Comparison of ENCODE assay signal across 9 mouse cellular contexts in the genomic region with DNA sequence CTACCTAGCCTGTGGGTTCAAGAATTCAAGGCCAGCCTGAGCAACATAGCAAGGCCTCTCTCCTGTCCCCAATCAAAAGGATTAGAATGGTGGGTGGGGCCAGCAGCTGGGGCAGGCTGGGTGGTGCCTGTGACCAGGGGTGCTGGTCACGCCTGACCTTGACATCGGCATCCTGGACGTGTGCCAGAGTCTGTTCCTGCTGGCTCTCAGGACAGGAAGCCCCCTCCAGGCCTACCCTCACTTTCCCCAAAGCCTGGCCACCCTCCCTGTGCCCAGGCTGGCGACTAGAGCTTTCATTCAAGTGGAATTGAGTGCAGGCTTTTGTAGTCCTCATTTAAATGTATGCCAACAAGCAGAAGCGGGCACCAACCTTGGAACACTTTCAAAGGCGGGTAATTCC.
DNase-seq lines count a peak whose midpoint lies in the region; ATAC-seq and TF ChIP-seq lines count a peak whose summit lies in the region.
"Had no signal": no experiment of that assay in that cellular context is flagged by ENCODE, and none has a peak within 500 bp of the region (broad histone marks: within the 10 kb centered on the region; RNA-seq: fewer than 3 reads in every experiment).

No protein-coding gene starts in this region.

- ATAC-seq in kidney, embryonic 15.5 days (replicated peaks; ENCODE audit: low FRiP score): no peak
- ATAC-seq in stomach, postnatal 0 days (ENCODE audit: low FRiP score, low TSS enrichment): no peak
- no peak for ATAC-seq in activated CD4-positive, CD25-positive, alpha-beta regulatory T cell, adult 4 months

- H3K9ac ChIP-seq in kidney, embryonic 15.5 days: no peak overlapping the region
- no peak overlapping the region for H3K9ac ChIP-seq in stomach, postnatal 0 days (ENCODE audit: low read length)

- peak; percentile 11 for DNase-seq in kidney, postnatal 14 days
- DNase-seq in adrenal gland, postnatal 14 days: peak; percentile 77
- DNase-seq in cerebellum, postnatal 25 days: peak; percentile 12 to 38
- peak; percentile 41 for DNase-seq in lung, postnatal 36 days
- DNase-seq in stomach, postnatal 0 days (ENCODE audit: low spot score): no peak
- no peak for DNase-seq in ovary, postnatal 36 days (ENCODE audit: low spot score)

- peaks cover 24% of the 10 kb centered on the region for H3K4me1 ChIP-seq in kidney, embryonic 15.5 days
- H3K4me1 ChIP-seq in stomach, postnatal 0 days (replicated peaks; ENCODE audit: control insufficient read depth, insufficient read depth): no peaks in the 10 kb centered on the region

- H3K36me3 ChIP-seq in kidney, embryonic 15.5 days: no peaks in the 10 kb centered on the region
- H3K36me3 ChIP-seq in stomach, postnatal 0 days (ENCODE audit: control insufficient read depth, insufficient read depth, low read length): no peaks in the 10 kb centered on the region

- peaks cover 39% of the 10 kb centered on the region for H3K27me3 ChIP-seq in kidney, embryonic 15.5 days
- no peaks in the 10 kb centered on the region for H3K27me3 ChIP-seq in stomach, postnatal 0 days (ENCODE audit: control insufficient read depth, insufficient read depth, low read length)

- TF ChIP-seq EP300 in stomach, postnatal 0 days (optimal IDR thresholded peaks at IDR 0.05): no peak

- no peak for TF ChIP-seq CTCF in stomach, postnatal 0 days (IDR thresholded peaks at IDR 0.05; ENCODE audit: low read depth)

- no peak overlapping the region for H3K4me3 ChIP-seq in kidney, embryonic 15.5 days (replicated peaks)
- no peak overlapping the region for H3K4me3 ChIP-seq in stomach, postnatal 0 days (ENCODE audit: low read depth, low read length)
- H3K4me3 ChIP-seq: megakaryocyte, embryonic 14.5 days had no signal

- H3K27ac ChIP-seq in kidney, embryonic 15.5 days: no peak overlapping the region
- H3K27ac ChIP-seq in stomach, postnatal 0 days (replicated peaks): no peak overlapping the region

- no peak overlapping the region for H3K4me2 ChIP-seq in kidney, embryonic 15.5 days
- no peak overlapping the region for H3K4me2 ChIP-seq in stomach, postnatal 0 days (replicated peaks; ENCODE audit: low read depth)

- whole genome bisulfite sequencing in kidney, embryonic 15.5 days: 65% methylated on average over 6 of the region's 6 CpGs
- 48% methylated on average over 6 of the region's 6 CpGs for WGBS in stomach, postnatal 0 days

- H3K9me3 ChIP-seq in kidney, embryonic 15.5 days (replicated peaks): no peaks in the 10 kb centered on the region
- no peaks in the 10 kb centered on the region for H3K9me3 ChIP-seq in stomach, postnatal 0 days (ENCODE audit: control insufficient read depth, low read length)
- H3K9me3 ChIP-seq: megakaryocyte, embryonic 14.5 days had no signal

Comparison
In these comparisons a context has a peak if more than half of its experiments do, and no peak if none do; other contexts are left out.
1. DNase-seq: peak in kidney, postnatal 14 days (single experiment), adrenal gland, postnatal 14 days (single experiment), cerebellum, postnatal 25 days (2 of 2) and lung, postnatal 36 days (single experiment); none in stomach, postnatal 0 days (single experiment) and ovary, postnatal 36 days (single experiment).